Mouse (Mus musculus) liver, adult 2 months (tissue): ENCODE measurements around the gene Agbl5.

Experiments used
- CTCF ChIP-seq: fragments of 200-500 bp; IDR thresholded peaks from 2 replicates; pipeline ENCODE4 v1.5.1; 2011; ENCODE audit warnings: low read depth, low read length, control low read depth
- POLR2A ChIP-seq: fragments of 200-500 bp; IDR thresholded peaks from 2 replicates; pipeline ENCODE4 v1.6.1; 2011; ENCODE audit warnings: low read length, control low read depth; ENCODE audit not compliant: insufficient read depth; ENCODE audit errors: extremely low read depth

- TF ChIP-seq POLR2A (peak; percentile 98), CTCF (no peak)
Observed at GRCm38 (mm10) chr5:30907413-30908059, 19.0 kb downstream of the Agbl5 start, which contains the start of gene Ost4.
